ENCODE assay signal across 22 mouse cellular contexts in the genomic region with DNA sequence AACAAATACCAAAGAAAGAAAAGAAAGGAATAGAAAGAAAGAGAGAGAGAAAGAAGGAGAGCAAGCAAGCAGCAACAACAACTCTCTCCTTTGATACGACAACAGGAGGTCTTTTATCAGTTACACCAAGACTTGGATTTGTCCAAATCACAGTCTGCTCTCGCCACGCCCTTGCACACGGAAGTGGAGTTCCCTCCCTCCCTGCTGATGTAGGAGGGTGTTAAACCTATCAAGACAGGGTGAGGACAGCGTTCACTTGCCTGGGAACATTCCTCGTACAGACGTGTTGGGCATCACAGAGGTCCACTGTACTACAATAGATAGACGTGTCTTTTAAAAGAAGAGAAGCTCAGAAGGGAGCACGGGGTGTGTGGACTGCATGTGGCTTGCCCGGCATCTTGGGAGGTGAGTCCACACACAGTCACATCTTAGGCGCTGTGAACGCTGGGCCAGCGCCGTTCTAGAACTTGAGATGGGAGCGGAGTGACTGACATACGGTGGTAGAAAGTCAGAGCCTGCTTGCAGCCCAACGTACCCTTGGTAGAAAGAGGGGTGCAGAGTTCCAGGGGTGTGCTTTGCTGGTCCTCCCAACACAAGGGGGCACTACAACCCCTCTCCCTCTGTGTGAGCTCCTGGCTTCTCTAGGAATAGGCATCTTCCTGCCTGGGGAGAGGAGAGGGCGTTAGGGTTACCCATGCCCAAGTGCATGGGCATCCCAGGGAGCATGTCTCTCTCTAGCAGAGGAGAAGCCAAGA. TPM values are rescaled to one million over a fixed set of nuclear protein-coding genes. Genes with fewer than 3 reads are reported as not detected.
A peak's percentile ranks its signal among the peaks of the same experiment; 100 is the strongest.
DNase-seq lines count a peak whose midpoint lies in the region; ATAC-seq and TF ChIP-seq lines count a peak whose summit lies in the region.
"Had no signal": no experiment of that assay in that cellular context is flagged by ENCODE, and none has a peak within 500 bp of the region (broad histone marks: within the 10 kb centered on the region; RNA-seq: fewer than 3 reads in every experiment).

No protein-coding gene starts in this region.

- H3K27me3 ChIP-seq in kidney, postnatal 0 days (ENCODE audit: insufficient read depth, low read length): peaks cover 9% of the 10 kb centered on the region; the same call in 1 of the 2 replicates
- H3K27me3 ChIP-seq: forebrain, embryonic 15.5 days had no signal

- 86% methylated on average over 18 of the region's 18 CpGs for WGBS in kidney, postnatal 0 days

- H3K27ac ChIP-seq in kidney, postnatal 0 days: no peak overlapping the region
- H3K27ac ChIP-seq: forebrain, embryonic 15.5 days; heart, embryonic 15.5 days; layer of hippocampus, adult 2 months; limb, embryonic 12.5 days; macrophage had no signal

- H3K4me2 ChIP-seq in kidney, postnatal 0 days (ENCODE audit: low read length): no peak overlapping the region
- H3K4me2 ChIP-seq: forebrain, embryonic 15.5 days; heart, embryonic 15.5 days; limb, embryonic 12.5 days had no signal

- H3K4me3 ChIP-seq in kidney, postnatal 0 days (replicated peaks; ENCODE audit: low read depth, low read length): no peak overlapping the region
- H3K4me3 ChIP-seq: erythroblast, embryonic 14.5 days; forebrain, embryonic 15.5 days; heart, embryonic 15.5 days; layer of hippocampus, adult 2 months; limb, embryonic 12.5 days had no signal

- TF ChIP-seq CTCF in kidney, postnatal 0 days (IDR thresholded peaks at IDR 0.05; ENCODE audit: low read depth): peak; percentile 8; the same call in 1 of the 2 replicates

- H3K9ac ChIP-seq in kidney, postnatal 0 days (ENCODE audit: low read depth, low read length): no peak overlapping the region
- H3K9ac ChIP-seq: forebrain, embryonic 15.5 days; heart, embryonic 15.5 days; limb, embryonic 12.5 days had no signal

- no peak for DNase-seq in kidney, postnatal 0 days (ENCODE audit: low spot score)
- DNase-seq in kidney, postnatal 36 days: no peak
- DNase-seq in thymus, postnatal 4 days: peak; percentile 40
- DNase-seq in thymus, postnatal 10 days (ENCODE audit: low spot score in 2 of 2): no peak
- DNase-seq in R1 (ENCODE audit: low read depth, low spot score): peak; percentile 80
- no peak for DNase-seq in T-cell, adult 2 months (ENCODE audit: low spot score)
- DNase-seq in left cerebral cortex, adult 18-20 months (ENCODE audit: low spot score in 2 of 2): no peak
- no peak for DNase-seq in right cerebral cortex, adult 2 months (ENCODE audit: low spot score in 2 of 2)
- DNase-seq: adrenal gland, adult 2 months; cerebellum, adult 11 months; cerebellum, postnatal 36 days; lung, adult 2 months; midbrain, embryonic 14.5 days; retina, postnatal 1 day had no signal

- no peaks in the 10 kb centered on the region for H3K36me3 ChIP-seq in kidney, postnatal 0 days (ENCODE audit: insufficient read depth, low read length)
- H3K36me3 ChIP-seq: forebrain, embryonic 15.5 days; heart, embryonic 15.5 days; limb, embryonic 12.5 days had no signal

- no peaks in the 10 kb centered on the region for H3K4me1 ChIP-seq in kidney, postnatal 0 days (replicated peaks; ENCODE audit: insufficient read depth, low read length)

- no peaks in the 10 kb centered on the region for H3K9me3 ChIP-seq in kidney, postnatal 0 days (replicated peaks; ENCODE audit: low read length)
- H3K9me3 ChIP-seq: forebrain, embryonic 15.5 days; heart, embryonic 15.5 days; limb, embryonic 12.5 days had no signal

- no peak for ATAC-seq in kidney, postnatal 0 days (replicated peaks; ENCODE audit: low FRiP score, low read depth)
- ATAC-seq: forebrain, embryonic 15.5 days; Patski had no signal

RNA-seq across cellular contexts. Expression of gene 2410131K14Rik, which starts 32.9 kb away (rescaled TPM):
- polyA plus RNA-seq in kidney, postnatal 0 days (2015; fragmentation: Nextera tagmentation; extraction: Ambion mirVana): 7.7 TPM in 2 replicates
- 10 to 100 TPM; 13.7 to 14.0 TPM for total RNA-seq in left cerebral cortex, adult 18-20 months (2021)
- polyA plus RNA-seq: erythroblast, embryonic 14.5 days had no signal

RNA-seq across cellular contexts. Expression of gene Rnft2, which starts 33.0 kb away (rescaled TPM):
- 1.6 TPM in 2 replicates for polyA plus RNA-seq in kidney, postnatal 0 days (2015; fragmentation: Nextera tagmentation; extraction: Ambion mirVana)
- 10 to 100 TPM; 71.8 to 72.7 TPM for total RNA-seq in left cerebral cortex, adult 18-20 months (2021)
- total RNA-seq: hematopoietic stem cell, adult 5-6 weeks had no signal
- polyA plus RNA-seq: erythroblast, embryonic 14.5 days had no signal

Comparison
In these comparisons a context has a peak if more than half of its experiments do, and no peak if none do; other contexts are left out.
1. DNase-seq: peak in thymus, postnatal 4 days (single experiment) and R1 (single experiment); none in kidney, postnatal 0 days (single experiment), kidney, postnatal 36 days (0 of 2), thymus, postnatal 10 days (0 of 2), T-cell, adult 2 months (single experiment), left cerebral cortex, adult 18-20 months (0 of 2) and right cerebral cortex, adult 2 months (0 of 2).